Mouse (Mus musculus): ENCODE measurements around the gene Slc39a1. TPM values are rescaled to one million over a fixed set of nuclear protein-coding genes. Genes with fewer than 3 reads are reported as not detected.
A peak's percentile ranks its signal among the peaks of the same experiment; 100 is the strongest.

Slc39a1 gene
- polyA plus RNA-seq, 1 experiment = 82.1 TPM

- TF ChIP-seq MYOG (IDR thresholded peaks at IDR 0.05; ENCODE audit: control insufficient read depth, extremely low read depth, insufficient read length) = no peak
- TF ChIP-seq MYOD1 (IDR thresholded peaks at IDR 0.05; ENCODE audit: control insufficient read depth, insufficient read length, low read depth) = no peak
- no peak for TF ChIP-seq USF1 (IDR thresholded peaks at IDR 0.05; ENCODE audit: low read depth)
- TF ChIP-seq CTCF (IDR thresholded peaks at IDR 0.05; ENCODE audit: control insufficient read depth, insufficient read depth, insufficient read length) = no peak
- TF ChIP-seq MAX (IDR thresholded peaks at IDR 0.05) = no peak
- TF ChIP-seq CEBPB (IDR thresholded peaks at IDR 0.05; ENCODE audit: low read depth) = no peak
- no peak for TF ChIP-seq FOSL1 (IDR thresholded peaks at IDR 0.05; ENCODE audit: insufficient read depth, low read length, poor library complexity, severe bottlenecking)
- Histone ChIP-seq H3K4me3 (ENCODE audit: insufficient read depth, poor library complexity, severe bottlenecking) (no peak overlapping the region), H3K79me2 (ENCODE audit: control insufficient read depth, insufficient read depth) (peaks cover 35% of the 10 kb centered on the region), H3ac (ENCODE audit: control insufficient read depth, insufficient read length, low read depth) (no peak overlapping the region), H3K79me3 (ENCODE audit: low read depth) (peaks cover 39% of the 10 kb centered on the region), H3K27me3 (ENCODE audit: control insufficient read depth, insufficient read depth, insufficient read length) (no peaks in the 10 kb centered on the region), H3K36me3 (ENCODE audit: control insufficient read depth, insufficient read depth) (peaks cover 63% of the 10 kb centered on the region)
Measured at GRCm38 (mm10) chr3:90209908-90210566, 37.9 kb upstream of the Slc39a1 start.

- H3K4me3 ChIP-seq (ENCODE audit: insufficient read depth, poor library complexity, severe bottlenecking) = peak overlapping the region; percentile 84
- TF ChIP-seq MYOD1 (IDR thresholded peaks at IDR 0.05; ENCODE audit: control insufficient read depth, insufficient read length, low read depth) = no peak
- TF ChIP-seq USF1 (IDR thresholded peaks at IDR 0.05; ENCODE audit: low read depth) = peak; percentile 17
- no peak for TF ChIP-seq MYOG (IDR thresholded peaks at IDR 0.05; ENCODE audit: control insufficient read depth, extremely low read depth, insufficient read length)
- no peak for TF ChIP-seq FOSL1 (IDR thresholded peaks at IDR 0.05; ENCODE audit: insufficient read depth, low read length, poor library complexity, severe bottlenecking)
- no peak for TF ChIP-seq MAX (IDR thresholded peaks at IDR 0.05)
- TF ChIP-seq CTCF (IDR thresholded peaks at IDR 0.05; ENCODE audit: control insufficient read depth, insufficient read depth, insufficient read length) = no peak
- H3K79me2 ChIP-seq (ENCODE audit: control insufficient read depth, insufficient read depth) = peaks cover 35% of the 10 kb centered on the region
- H3K79me3 ChIP-seq (ENCODE audit: low read depth) = peaks cover 39% of the 10 kb centered on the region
- H3ac ChIP-seq (ENCODE audit: control insufficient read depth, insufficient read length, low read depth) = peak overlapping the region; percentile 61
- H3K27me3 ChIP-seq (ENCODE audit: control insufficient read depth, insufficient read depth, insufficient read length) = no peaks in the 10 kb centered on the region
- H3K36me3 ChIP-seq (ENCODE audit: control insufficient read depth, insufficient read depth) = peaks cover 58% of the 10 kb centered on the region
Measured at GRCm38 (mm10) chr3:90211475-90212398, 36.2 kb upstream of the Slc39a1 start.

- Histone ChIP-seq H3K36me3 (ENCODE audit: control insufficient read depth, insufficient read depth) (peaks cover 51% of the 10 kb centered on the region), H3ac (ENCODE audit: control insufficient read depth, insufficient read length, low read depth) (peak overlapping the region; percentile 71), H3K79me2 (ENCODE audit: control insufficient read depth, insufficient read depth) (peaks cover 35% of the 10 kb centered on the region), H3K27me3 (ENCODE audit: control insufficient read depth, insufficient read depth, insufficient read length) (no peaks in the 10 kb centered on the region), H3K79me3 (ENCODE audit: low read depth) (peaks cover 39% of the 10 kb centered on the region), H3K4me3 (ENCODE audit: insufficient read depth, poor library complexity, severe bottlenecking) (peak overlapping the region; percentile 84)
- TF ChIP-seq CEBPB (IDR thresholded peaks at IDR 0.05; ENCODE audit: low read depth) = no peak
- TF ChIP-seq MYOD1 (IDR thresholded peaks at IDR 0.05; ENCODE audit: control insufficient read depth, insufficient read length, low read depth) = no peak
- no peak for TF ChIP-seq MAX (IDR thresholded peaks at IDR 0.05)
- no peak for TF ChIP-seq CTCF (IDR thresholded peaks at IDR 0.05; ENCODE audit: control insufficient read depth, insufficient read depth, insufficient read length)
- TF ChIP-seq FOSL1 (IDR thresholded peaks at IDR 0.05; ENCODE audit: insufficient read depth, low read length, poor library complexity, severe bottlenecking) = no peak
- TF ChIP-seq USF1 (IDR thresholded peaks at IDR 0.05; ENCODE audit: low read depth) = no peak
- no peak for TF ChIP-seq MYOG (IDR thresholded peaks at IDR 0.05; ENCODE audit: control insufficient read depth, extremely low read depth, insufficient read length)
Measured at GRCm38 (mm10) chr3:90212723-90213122, 35.2 kb upstream of the Slc39a1 start.

- peak within 1 kb of the TSS; percentile 99 for H3ac ChIP-seq (ENCODE audit: control insufficient read depth, insufficient read length, low read depth)
- peak within 1 kb of the TSS; percentile 84 for H3K4me3 ChIP-seq (ENCODE audit: insufficient read depth, poor library complexity, severe bottlenecking)
- H3K36me3 ChIP-seq (ENCODE audit: control insufficient read depth, insufficient read depth) = peaks cover 44% of the 10 kb centered on the region
- H3K79me2 ChIP-seq (ENCODE audit: control insufficient read depth, insufficient read depth) = peaks cover 35% of the 10 kb centered on the region
- H3K27me3 ChIP-seq (ENCODE audit: control insufficient read depth, insufficient read depth, insufficient read length) = no peaks in the 10 kb centered on the region
- no peak for TF ChIP-seq CEBPB (IDR thresholded peaks at IDR 0.05; ENCODE audit: low read depth)
- TF ChIP-seq MYOD1 (IDR thresholded peaks at IDR 0.05; ENCODE audit: control insufficient read depth, insufficient read length, low read depth) = no peak
- TF ChIP-seq CTCF (IDR thresholded peaks at IDR 0.05; ENCODE audit: control insufficient read depth, insufficient read depth, insufficient read length) = no peak
- TF ChIP-seq MAX (IDR thresholded peaks at IDR 0.05) = no peak
- no peak for TF ChIP-seq USF1 (IDR thresholded peaks at IDR 0.05; ENCODE audit: low read depth)
- TF ChIP-seq FOSL1 (IDR thresholded peaks at IDR 0.05; ENCODE audit: insufficient read depth, low read length, poor library complexity, severe bottlenecking) = no peak
- no peak for TF ChIP-seq MYOG (IDR thresholded peaks at IDR 0.05; ENCODE audit: control insufficient read depth, extremely low read depth, insufficient read length)
- peaks cover 39% of the 10 kb centered on the region for H3K79me3 ChIP-seq (ENCODE audit: low read depth)
Measured at GRCm38 (mm10) chr3:90213377-90213866, 34.5 kb upstream of the Slc39a1 start, which contains the start of the genes Rps27 and Rab13. Rps27 (minus strand) TSS chr3:90213651. Rab13 (plus strand) TSS chr3:90213695.

GRCm38 (mm10) chr3:90213956-90214684, 33.9 kb upstream of the Slc39a1 start:
- peaks cover 37% of the 10 kb centered on the region for H3K36me3 ChIP-seq (ENCODE audit: control insufficient read depth, insufficient read depth)
- TF ChIP-seq USF1 (IDR thresholded peaks at IDR 0.05; ENCODE audit: low read depth) = no peak
- TF ChIP-seq FOSL1 (IDR thresholded peaks at IDR 0.05; ENCODE audit: insufficient read depth, low read length, poor library complexity, severe bottlenecking) = no peak
- no peak for TF ChIP-seq CEBPB (IDR thresholded peaks at IDR 0.05; ENCODE audit: low read depth)
- H3ac ChIP-seq (ENCODE audit: control insufficient read depth, insufficient read length, low read depth) = peak overlapping the region; percentile 57
- H3K79me2 ChIP-seq (ENCODE audit: control insufficient read depth, insufficient read depth) = peaks cover 35% of the 10 kb centered on the region
- peaks cover 38% of the 10 kb centered on the region for H3K79me3 ChIP-seq (ENCODE audit: low read depth)
- H3K4me3 ChIP-seq (ENCODE audit: insufficient read depth, poor library complexity, severe bottlenecking) = peak overlapping the region; percentile 84
- H3K27me3 ChIP-seq (ENCODE audit: control insufficient read depth, insufficient read depth, insufficient read length) = no peaks in the 10 kb centered on the region
